Mouse (Mus musculus) C2C12 (cell line): Measurements from ENCODE around the gene Ints7.

Experiments
- CEBPB ChIP-seq: IDR thresholded peaks from one replicate; pipeline ENCODE4 v1.6.1; 2011; ENCODE audit warnings: low read depth, mild to moderate bottlenecking, control low read depth, moderate library complexity
- CTCF ChIP-seq: IDR thresholded peaks from one replicate; pipeline ENCODE4 v1.5.1; 2011; ENCODE audit not compliant: control insufficient read depth, insufficient read depth, insufficient read length
- FOSL1 ChIP-seq: IDR thresholded peaks from one replicate; pipeline ENCODE4 v1.8.0; 2011; ENCODE audit warnings: mild to moderate bottlenecking, low read length; ENCODE audit not compliant: poor library complexity, insufficient read depth, severe bottlenecking
- MAX ChIP-seq: IDR thresholded peaks from one replicate; pipeline ENCODE4 v1.6.1; 2011; ENCODE audit warnings: mild to moderate bottlenecking, control low read depth
- MYOD1 ChIP-seq: IDR thresholded peaks from one replicate; pipeline ENCODE4 v1.6.1; 2011; ENCODE audit warnings: low read depth; ENCODE audit not compliant: control insufficient read depth, insufficient read length
- MYOG ChIP-seq: IDR thresholded peaks from one replicate; pipeline ENCODE4 v1.6.1; 2011; ENCODE audit not compliant: control insufficient read depth, insufficient read length; ENCODE audit errors: extremely low read depth
- USF1 ChIP-seq: IDR thresholded peaks from one replicate; pipeline ENCODE4 v1.6.1; 2011; ENCODE audit warnings: low read depth, mild to moderate bottlenecking, control low read depth, moderate library complexity

- no peak for TF ChIP-seq CEBPB
- no peak for TF ChIP-seq CTCF
- TF ChIP-seq MAX: no peak
- TF ChIP-seq MYOG: no peak
- no peak for TF ChIP-seq FOSL1
- no peak for TF ChIP-seq USF1
- no peak for TF ChIP-seq MYOD1
Observed at GRCm38 (mm10) chr1:191531023-191531422, 44.4 kb upstream of the Ints7 start.
